Mouse (Mus musculus) myocyte (in vitro differentiated cells): ENCODE data around the gene Hrh2.

Source experiments
- CEBPB ChIP-seq: IDR thresholded peaks from 2 replicates; pipeline ENCODE4 v1.6.1; 2011; ENCODE audit warnings: mild to moderate bottlenecking, moderate library complexity; ENCODE audit not compliant: poor library complexity, insufficient read depth, severe bottlenecking
- E2F4 ChIP-seq: IDR thresholded peaks from one replicate; pipeline ENCODE4 v1.6.1; 2011; ENCODE audit warnings: mild to moderate bottlenecking, control low read depth, moderate library complexity; ENCODE audit not compliant: insufficient read depth
- MAX ChIP-seq: IDR thresholded peaks from one replicate; pipeline ENCODE4 v1.6.1; 2011; ENCODE audit warnings: low read depth, mild to moderate bottlenecking, control low read depth
- MYOD1 ChIP-seq, 3 experiments: IDR thresholded peaks; one replicate each; pipeline ENCODE4 v1.6.1; 2011; ENCODE audit warnings: control low read depth in 2 of 3, low read depth in 2 of 3, mild to moderate bottlenecking in 2 of 3, moderate library complexity in 1 of 3; ENCODE audit not compliant: insufficient read length in 2 of 3, control insufficient read depth in 1 of 3
- POLR2A ChIP-seq: IDR thresholded peaks from one replicate; pipeline ENCODE4 v1.6.1; 2011; ENCODE audit warnings: low read depth, mild to moderate bottlenecking, control low read depth, moderate library complexity; ENCODE audit not compliant: insufficient read length
- POLR2AphosphoS2 ChIP-seq: IDR thresholded peaks from one replicate; pipeline ENCODE4 v1.6.1; 2011; ENCODE audit warnings: low read depth, control low read depth; ENCODE audit not compliant: insufficient read length
- REST ChIP-seq: IDR thresholded peaks from one replicate; pipeline ENCODE4 v1.6.1; 2011; ENCODE audit warnings: mild to moderate bottlenecking, control low read depth, moderate library complexity; ENCODE audit not compliant: insufficient read depth, insufficient read length
- SRF ChIP-seq: IDR thresholded peaks from one replicate; pipeline ENCODE4 v1.6.1; 2011; ENCODE audit warnings: low read depth; ENCODE audit not compliant: control insufficient read depth, insufficient read length
- TCF12 ChIP-seq: IDR thresholded peaks from one replicate; pipeline ENCODE4 v1.6.1; 2011; ENCODE audit warnings: mild to moderate bottlenecking, control low read depth; ENCODE audit not compliant: poor library complexity, insufficient read depth, severe bottlenecking
- TCF3 ChIP-seq: IDR thresholded peaks from one replicate; pipeline ENCODE4 v1.6.1; 2011; ENCODE audit warnings: low read depth, control low read depth; ENCODE audit not compliant: insufficient read length
- USF1 ChIP-seq: IDR thresholded peaks from one replicate; pipeline ENCODE4 v1.6.1; 2011; ENCODE audit warnings: low read depth, mild to moderate bottlenecking, control low read depth, moderate library complexity

DNA sequence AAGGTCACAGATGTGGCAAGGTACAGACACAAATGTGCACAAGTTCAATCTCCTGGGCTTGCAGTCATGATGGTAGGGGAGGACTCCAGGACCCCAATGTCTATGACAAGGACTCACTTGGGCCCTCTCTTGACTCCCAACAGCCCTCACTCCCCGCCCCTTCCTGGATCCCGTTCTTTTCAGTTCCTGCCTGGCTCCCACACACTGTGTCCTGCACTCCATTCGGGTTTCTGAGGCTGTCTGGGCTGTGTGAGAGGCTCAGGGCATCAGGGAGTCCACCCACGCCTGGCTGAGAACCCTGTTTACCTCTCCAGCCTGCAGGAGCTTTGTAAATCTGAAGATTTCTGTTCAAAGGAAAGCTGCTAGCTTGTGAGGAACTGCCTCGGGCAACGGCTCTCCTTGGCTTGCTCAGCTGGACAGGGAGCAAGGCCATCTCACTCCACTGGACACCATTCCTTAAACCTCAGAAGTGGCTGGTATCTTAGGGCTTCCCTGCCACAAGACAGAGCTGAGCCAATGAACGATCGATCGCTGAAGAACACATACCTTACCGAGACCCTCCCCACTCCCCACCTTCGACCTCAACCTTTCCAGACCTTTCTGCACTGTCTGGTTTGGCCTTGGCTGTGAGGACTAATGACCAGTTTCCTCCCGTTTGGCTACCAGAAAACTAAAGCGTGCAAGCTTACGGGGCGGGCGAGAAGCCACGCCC, 90.4 kb downstream of the Hrh2 start:
- TF ChIP-seq MAX (no peak), TCF12 (no peak), POLR2A (no peak), E2F4 (no peak), CEBPB (no peak), POLR2AphosphoS2 (no peak), REST (no peak), TCF3 (no peak), SRF (no peak), MYOD1 (IDR thresholded peaks at IDR 0.05; ENCODE audit: control insufficient read depth in 1 of 3, insufficient read length in 2 of 3, low read depth in 2 of 3) (no peak), USF1 (no peak)
